Mouse (Mus musculus): ENCODE results near the gene Gm21750. TPM values are rescaled to one million over a fixed set of nuclear protein-coding genes. Genes with fewer than 3 reads are reported as not detected.

The Gm21750 gene
- not detected for polyA plus RNA-seq (2017; shearing (Covaris generic))

GRCm38 (mm10) chr14:73660925-73661324 is at the start of gene Gm21750:
Gm21750 (plus strand) TSS chr14:73661225.

Other genes starting within 250 kb of the Gm21750 start
- gene Med4, start 151.2 kb upstream of the Gm21750 start, polyA plus RNA-seq (2017; shearing (Covaris generic)) = 64.7 TPM
- 79.5 TPM for gene Sucla2, start 135.9 kb upstream of the Gm21750 start, polyA plus RNA-seq (2017; shearing (Covaris generic))
- gene Nudt15, start 113.0 kb upstream of the Gm21750 start, polyA plus RNA-seq (2017; shearing (Covaris generic)) = 4.5 TPM

All from activated CD4-positive, CD25-positive, alpha-beta regulatory T cell, adult 9 weeks (primary cell).